Mouse (Mus musculus): ENCODE measurements around the gene Med18. TPM values are rescaled to one million over a fixed set of nuclear protein-coding genes. Genes with fewer than 3 reads are reported as not detected.

Med18 gene
- total and polyA plus RNA-seq, 3 experiments = 13.4 to 32.9 TPM; not detected in 1

- no peak overlapping the region for H3K9ac ChIP-seq (ENCODE audit: control insufficient read depth, low read depth, low read length, poor library complexity, severe bottlenecking)
- H3K9me3 ChIP-seq (replicated peaks; ENCODE audit: insufficient read depth, low read length) = no peaks in the 10 kb centered on the region
- peaks cover 0 to 4% of the 10 kb centered on the region in 2 experiments; a peak in 1 of 4 replicates for H3K36me3 ChIP-seq (ENCODE audit: control insufficient read depth in 1 of 2, insufficient read depth in 2 of 2, low read length in 2 of 2)
- H3K27ac ChIP-seq (ENCODE audit: control insufficient read depth, low read depth, low read length) = no peak overlapping the region
- H3K79me2 ChIP-seq (ENCODE audit: control insufficient read depth, insufficient read depth, low read length, poor library complexity) = no peaks in the 10 kb centered on the region
- no peak for DNase-seq (ENCODE audit: low read depth, low spot score)
- TF ChIP-seq MYC (IDR thresholded peaks at IDR 0.05; ENCODE audit: low read depth, low read length) (no peak), CHD2 (IDR thresholded peaks at IDR 0.05; ENCODE audit: low read length) (no peak), USF2 (IDR thresholded peaks at IDR 0.05; ENCODE audit: borderline replicate concordance in 1 of 2, insufficient read depth in 1 of 2, low read depth in 1 of 2, low read length in 2 of 2) (no peak), GATA1 (IDR thresholded peaks at IDR 0.05; ENCODE audit: low read depth, low read length) (no peak), ZNF384 (IDR thresholded peaks at IDR 0.05; ENCODE audit: low read depth, low read length) (no peak), ZMIZ1 (IDR thresholded peaks at IDR 0.05; ENCODE audit: low read depth, low read length) (no peak), POLR2AphosphoS2 (IDR thresholded peaks at IDR 0.05; ENCODE audit: low read length) (no peak), RCOR1 (IDR thresholded peaks at IDR 0.05; ENCODE audit: low read depth, low read length) (no peak), RAD21 (IDR thresholded peaks at IDR 0.05; ENCODE audit: low read depth, low read length) (no peak)
- H3K27me3 ChIP-seq (ENCODE audit: control insufficient read depth in 1 of 2, insufficient read depth in 2 of 2, low read length in 2 of 2) = no peaks in the 10 kb centered on the region
- H3K4me3 ChIP-seq (ENCODE audit: control insufficient read depth in 1 of 2, insufficient read depth in 1 of 2, low read depth in 2 of 2, low read length in 2 of 2) = no peak overlapping the region
- H3K4me1 ChIP-seq (ENCODE audit: control insufficient read depth in 1 of 2, insufficient read depth in 2 of 2, low read length in 2 of 2) = peaks cover 0 to 5% of the 10 kb centered on the region in 2 experiments; a peak in 2 of 4 replicates
Observed at GRCm38 (mm10) chr4:132446105-132446504, 17.6 kb downstream of the Med18 start.

GRCm38 (mm10) chr4:132444516-132444915 lies 19.2 kb downstream of the Med18 start:
- Histone ChIP-seq H3K27me3 (ENCODE audit: control insufficient read depth in 1 of 2, insufficient read depth in 2 of 2, low read length in 2 of 2) (no peaks in the 10 kb centered on the region), H3K9me3 (replicated peaks; ENCODE audit: insufficient read depth, low read length) (no peaks in the 10 kb centered on the region), H3K4me3 (ENCODE audit: control insufficient read depth in 1 of 2, insufficient read depth in 1 of 2, low read depth in 2 of 2, low read length in 2 of 2) (no peak overlapping the region), H3K4me1 (ENCODE audit: control insufficient read depth in 1 of 2, insufficient read depth in 2 of 2, low read length in 2 of 2) (peaks cover 0 to 3% of the 10 kb centered on the region in 2 experiments; a peak in 2 of 4 replicates), H3K9ac (ENCODE audit: control insufficient read depth, low read depth, low read length, poor library complexity, severe bottlenecking) (no peak overlapping the region), H3K36me3 (ENCODE audit: control insufficient read depth in 1 of 2, insufficient read depth in 2 of 2, low read length in 2 of 2) (peaks cover 0 to 2% of the 10 kb centered on the region in 2 experiments; a peak in 1 of 4 replicates), H3K27ac (ENCODE audit: control insufficient read depth, low read depth, low read length) (no peak overlapping the region), H3K79me2 (ENCODE audit: control insufficient read depth, insufficient read depth, low read length, poor library complexity) (no peaks in the 10 kb centered on the region)
- TF ChIP-seq MAX (IDR thresholded peaks at IDR 0.05; ENCODE audit: low read length) (no peak), NELFE (IDR thresholded peaks at IDR 0.05; ENCODE audit: low read depth, low read length) (no peak), CTCF (IDR thresholded peaks at IDR 0.05 in 2 of 3, conservative IDR thresholded peaks at IDR 0.05 in 1 of 3; ENCODE audit: control insufficient read depth in 1 of 3, insufficient read depth in 1 of 3, low read depth in 2 of 3, low read length in 3 of 3, poor library complexity in 1 of 3, severe bottlenecking in 1 of 3) (no peak), EP300 (IDR thresholded peaks at IDR 0.05; ENCODE audit: low read depth in 1 of 2, low read length in 2 of 2) (no peak), ZC3H11A (IDR thresholded peaks at IDR 0.05; ENCODE audit: low read depth, low read length) (no peak), UBTF (IDR thresholded peaks at IDR 0.05; ENCODE audit: borderline replicate concordance, insufficient read depth, low read depth, low read length) (no peak), ZNF384 (IDR thresholded peaks at IDR 0.05; ENCODE audit: low read depth, low read length) (peak; percentile 55), USF1 (IDR thresholded peaks at IDR 0.05; ENCODE audit: low read depth, low read length) (no peak)
- no peak for DNase-seq (ENCODE audit: low read depth, low spot score)
